Mouse (Mus musculus) heart, adult 18-20 months (tissue): ENCODE measurements at regions not wholly inside any gene's neighbourhood (a gene's known extent, or its start where the extent isn't known, plus 50 kb on each side); places are given as distances from the start of the nearest gene placed in this dataset.
A peak's percentile ranks its signal among the peaks of the same experiment; 100 is the strongest.
"Not testable (repeated sequence)": the region's sequence is repeated elsewhere in the genome, so short reads cannot be mapped to it uniquely, and the experiment has no call there.

Experiments
- DNase-seq, 2 experiments: peaks; one replicate each; pipeline ENCODE4 v3.0.0; 2021 to 2022; ENCODE audit warnings: mixed read lengths in 1 of 2

- no peak for DNase-seq
Observed at GRCm38 (mm10) chr5:134046086-134046485, 53.4 kb upstream of the Castor2 start.

DNA sequence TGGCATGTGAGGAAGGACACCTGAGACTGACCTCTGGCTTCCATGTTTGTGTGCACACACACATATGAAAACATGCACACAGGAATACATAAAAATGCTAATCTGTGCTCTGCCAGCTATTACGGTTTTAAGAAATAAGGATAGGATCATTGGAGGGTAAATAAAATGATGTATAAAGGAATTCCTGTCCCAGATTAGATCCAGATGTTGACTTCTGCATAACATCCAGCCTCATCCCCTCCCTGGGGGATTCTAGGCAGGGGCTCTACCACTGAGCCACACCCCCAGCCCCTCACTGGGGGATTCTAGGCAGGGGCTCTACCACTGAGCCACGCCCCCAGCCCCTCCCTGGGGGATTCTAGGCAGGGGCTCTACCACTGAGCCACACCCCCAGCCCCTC, 56.6 kb upstream of the Castor2 start:
- DNase-seq: not testable (repeated sequence)

DNA sequence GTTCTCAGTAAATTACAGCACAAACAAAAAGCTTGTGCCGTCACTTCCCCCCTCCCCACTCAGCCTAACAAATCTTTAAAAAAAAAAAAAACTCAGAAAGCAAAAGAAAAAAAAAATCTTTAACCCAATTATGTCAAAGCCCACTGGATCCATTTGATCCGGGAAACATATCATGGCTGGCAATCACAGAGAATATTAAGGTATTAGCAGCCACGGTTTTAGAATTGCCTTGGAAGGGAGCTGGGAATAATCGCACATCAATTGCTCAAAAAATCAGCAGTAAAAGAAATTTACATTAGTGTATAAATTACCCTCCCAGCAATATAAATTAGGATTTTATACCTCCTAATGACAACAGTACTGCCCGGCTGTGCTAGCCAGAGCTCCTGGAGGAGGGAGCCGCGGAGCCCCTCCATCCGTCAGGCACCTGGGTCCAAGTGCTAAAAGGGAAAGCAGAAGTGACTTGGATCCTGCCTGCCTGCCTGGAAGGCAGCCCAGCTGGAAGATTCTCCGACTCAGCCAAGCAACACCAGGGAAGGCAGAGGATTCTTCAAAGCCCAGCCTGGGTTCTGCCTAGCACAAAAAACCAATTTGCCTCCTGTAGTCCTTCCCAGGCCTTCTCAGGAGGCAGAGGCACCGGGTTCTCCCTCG, 72.1 kb upstream of the Castor2 start:
- peak; percentile 15 to 25 for DNase-seq

DNA sequence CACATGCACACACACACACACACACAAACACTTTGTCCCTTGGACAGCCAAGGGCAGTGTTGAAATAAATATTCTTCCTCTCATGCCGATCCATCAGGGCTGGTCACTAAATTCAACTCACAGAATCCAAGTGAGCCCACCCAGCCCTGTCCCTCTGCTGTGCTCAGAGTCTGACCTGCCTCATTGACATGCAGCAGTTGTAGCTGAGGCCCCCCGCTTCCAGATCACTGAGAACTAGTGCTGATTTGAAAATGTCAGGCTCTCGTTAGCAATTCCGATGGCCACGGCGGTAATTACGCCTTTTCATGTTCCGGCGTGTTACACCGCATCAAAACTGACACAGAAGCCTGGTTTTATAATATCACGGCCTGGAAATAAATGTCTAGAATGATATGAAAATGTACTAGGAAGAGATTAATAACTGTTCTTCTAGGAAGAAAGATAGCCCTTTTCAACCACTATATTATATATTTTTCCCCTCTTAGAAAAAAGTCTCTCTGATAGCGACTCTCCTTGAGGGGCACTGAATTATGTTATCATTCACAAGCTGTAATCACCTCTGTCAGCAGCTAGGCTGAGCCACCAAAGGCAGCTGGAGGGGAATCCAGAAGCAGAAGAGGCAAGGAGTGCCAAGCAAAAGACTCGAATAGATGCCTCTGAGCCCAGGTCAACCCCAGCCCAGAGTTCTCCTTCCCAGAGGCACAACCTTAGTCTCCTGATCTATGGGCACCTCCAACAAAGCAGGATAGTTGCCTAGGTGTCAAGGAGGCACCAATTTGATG, 79.7 kb upstream of the Castor2 start:
- no peak for DNase-seq

- peak; percentile 91 to 92 for DNase-seq
Observed at GRCm38 (mm10) chr5:134014257-134015163, 85.0 kb upstream of the Castor2 start.

GRCm38 (mm10) chr5:134013206-134013605, 86.3 kb upstream of the Castor2 start:
- DNase-seq: no peak

DNA sequence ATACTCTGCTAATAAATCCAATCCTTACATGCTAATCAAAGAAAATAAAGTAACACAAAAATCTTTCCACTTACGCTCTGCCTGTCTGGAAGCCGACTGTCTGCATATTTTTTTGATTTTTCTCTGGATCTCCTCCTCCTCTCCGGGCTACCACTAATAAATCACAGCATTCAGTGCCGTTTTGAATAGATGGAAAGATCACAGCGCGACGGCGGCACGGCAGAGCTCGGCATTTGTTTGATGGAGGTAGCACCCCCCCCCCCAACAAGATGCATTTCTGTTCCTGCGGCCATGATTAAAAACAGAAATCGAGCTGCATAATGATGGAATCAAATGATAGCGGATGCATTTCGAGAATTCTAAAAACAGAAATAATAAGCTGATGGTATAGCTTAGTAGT, 89.7 kb upstream of the Castor2 start:
- no peak for DNase-seq

- DNase-seq: peak in 1 of 2 experiments; percentile 16
Observed at GRCm38 (mm10) chr5:134007127-134007771, 92.3 kb upstream of the Castor2 start.

DNA sequence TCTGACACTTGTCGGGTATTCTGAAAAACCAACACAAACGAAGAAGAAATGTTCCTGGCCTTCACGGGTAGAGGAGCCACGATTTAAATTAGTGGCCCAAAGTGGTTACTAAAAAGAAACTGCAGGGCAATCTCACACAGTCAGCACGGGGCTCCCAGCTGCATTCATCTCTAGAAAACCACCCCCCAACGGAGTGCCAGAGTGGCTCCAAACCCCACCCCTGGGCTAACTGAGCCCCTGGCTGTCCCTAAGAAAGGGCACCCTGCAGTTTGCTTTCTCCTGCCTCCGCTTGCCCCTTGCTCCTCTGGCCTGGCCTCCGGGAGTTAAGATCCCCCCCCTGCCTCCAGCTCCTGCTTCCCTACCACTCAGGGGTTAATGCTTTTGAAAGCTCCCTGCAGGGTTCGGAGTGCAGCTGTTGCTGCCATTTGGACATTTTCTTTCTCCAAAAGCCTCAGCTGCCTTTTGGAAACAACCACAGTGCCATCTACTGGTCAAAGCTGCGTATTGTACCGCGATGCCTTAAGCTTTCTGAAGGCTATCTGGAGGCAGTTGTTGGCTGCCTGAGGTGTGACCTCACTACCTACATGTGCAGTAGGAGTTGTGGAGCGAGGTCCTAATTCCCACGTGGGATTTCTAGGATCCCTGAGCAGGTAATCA, 92.9 kb upstream of the Castor2 start:
- peak; percentile 75 to 90 for DNase-seq

- DNase-seq: no peak
Observed at GRCm38 (mm10) chr5:134006001-134006400, 93.5 kb upstream of the Castor2 start.

DNA sequence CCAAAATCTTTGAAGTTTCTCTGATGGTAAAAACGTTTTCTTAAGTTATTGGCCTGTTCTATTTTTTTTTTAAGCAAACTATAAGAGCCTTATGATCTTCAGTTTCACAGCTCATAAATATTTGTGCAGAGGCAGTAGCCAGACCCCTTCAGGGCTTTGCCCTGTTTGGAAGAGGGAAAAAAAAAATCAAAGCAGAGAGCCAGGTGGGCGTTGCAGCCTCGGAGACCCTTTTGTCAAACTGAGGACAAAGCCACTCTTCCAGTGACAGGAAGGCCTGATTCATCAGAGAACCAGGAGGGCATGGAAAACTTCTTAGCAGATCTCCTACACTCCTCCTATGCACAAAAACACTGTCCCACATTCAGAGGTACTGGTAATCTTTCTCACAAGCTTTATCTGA, 99.4 kb upstream of the Castor2 start:
- DNase-seq: no peak

DNA sequence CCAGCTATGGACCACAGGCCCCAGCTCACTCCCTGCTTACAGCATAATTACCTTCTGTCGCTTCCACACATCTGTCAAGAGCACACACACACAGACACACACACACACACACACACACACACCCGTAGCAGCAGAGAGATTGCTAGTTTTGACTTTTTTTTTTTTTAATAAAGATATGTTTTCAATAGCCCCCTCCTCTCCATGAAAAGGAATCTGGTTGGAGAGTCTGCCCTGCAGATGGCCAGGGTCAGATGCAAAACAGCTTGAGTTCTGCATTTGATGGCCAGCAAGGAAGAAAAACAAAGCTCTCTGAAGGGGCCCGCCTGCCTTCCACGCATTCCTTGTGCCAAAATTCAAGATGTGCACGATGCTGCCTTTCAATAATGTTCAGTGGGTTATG, 99.8 kb upstream of the Castor2 start:
- DNase-seq: peak in 1 of 2 experiments; percentile 7

- no peak for DNase-seq
Observed at GRCm38 (mm10) chr5:133991994-133992393, 107.5 kb upstream of the Castor2 start.

DNA sequence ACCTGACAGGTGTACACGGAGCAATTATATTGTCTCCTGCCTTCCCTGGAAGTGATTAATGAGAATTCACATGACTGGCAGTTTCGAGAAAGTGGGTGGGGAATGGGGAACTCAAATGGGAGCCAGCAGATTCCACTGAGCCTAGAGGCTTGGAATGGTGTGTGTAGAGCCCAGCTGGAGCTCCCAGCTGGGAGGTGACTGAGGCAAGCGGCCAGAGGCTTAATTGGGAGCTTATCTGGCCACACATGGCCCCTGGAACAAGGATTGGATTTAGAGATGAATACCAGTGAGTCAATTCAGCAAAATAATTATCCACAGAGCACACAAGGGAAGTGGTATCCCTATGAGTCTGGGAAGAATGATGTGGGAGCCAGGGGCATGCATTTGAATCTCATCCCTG, 108.0 kb upstream of the Castor2 start:
- DNase-seq: peak; percentile 41 to 57

- DNase-seq: no peak
Observed at GRCm38 (mm10) chr5:133983249-133983966, 116.1 kb upstream of the Castor2 start.

DNA sequence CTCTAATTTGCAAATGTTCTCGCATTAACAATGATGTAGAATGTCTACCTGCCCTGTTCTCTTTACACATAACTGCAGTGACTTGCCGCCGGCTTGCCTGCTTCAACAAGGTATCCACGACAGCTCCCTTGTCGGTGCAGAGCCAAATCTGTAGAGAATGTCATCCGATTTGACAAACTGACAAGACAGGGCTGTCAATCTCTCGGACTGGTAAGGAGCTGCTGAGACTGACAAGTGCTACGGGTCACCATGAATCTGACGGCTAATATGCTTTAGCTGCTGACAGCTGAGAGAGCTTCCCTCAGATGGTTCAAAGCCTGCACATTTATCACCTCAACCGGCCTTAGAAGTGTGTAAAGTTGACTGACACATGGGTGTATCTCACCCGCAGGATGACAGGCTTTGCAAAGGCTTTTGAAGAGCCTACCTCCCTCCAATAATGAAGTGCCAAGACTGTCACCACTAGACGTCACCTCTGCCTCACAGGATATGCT, 129.0 kb upstream of the Castor2 start:
- DNase-seq: no peak

- DNase-seq: no peak
Observed at GRCm38 (mm10) chr5:133963301-133963700, 136.2 kb upstream of the Castor2 start.

GRCm38 (mm10) chr5:133940841-133941240, 158.7 kb upstream of the Castor2 start:
- no peak for DNase-seq

DNA sequence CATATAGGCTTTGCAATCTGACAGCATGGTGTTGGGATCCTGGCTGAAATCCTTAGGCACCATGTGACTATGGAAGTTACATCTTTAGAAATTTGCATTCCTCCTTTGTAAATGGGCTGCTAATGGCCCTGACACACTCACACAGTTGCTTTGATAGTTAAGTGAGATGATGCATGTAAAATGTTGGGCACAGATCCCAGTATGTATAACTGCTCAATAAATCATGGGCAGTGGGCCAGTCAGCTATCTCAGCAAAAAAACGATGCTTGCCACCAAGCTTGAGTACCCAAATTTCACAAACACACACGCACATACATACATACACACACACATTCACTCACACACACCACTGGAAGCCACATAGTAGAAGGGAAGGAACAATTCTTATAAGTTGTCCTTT, 159.5 kb upstream of the Castor2 start:
- no peak for DNase-seq

DNA sequence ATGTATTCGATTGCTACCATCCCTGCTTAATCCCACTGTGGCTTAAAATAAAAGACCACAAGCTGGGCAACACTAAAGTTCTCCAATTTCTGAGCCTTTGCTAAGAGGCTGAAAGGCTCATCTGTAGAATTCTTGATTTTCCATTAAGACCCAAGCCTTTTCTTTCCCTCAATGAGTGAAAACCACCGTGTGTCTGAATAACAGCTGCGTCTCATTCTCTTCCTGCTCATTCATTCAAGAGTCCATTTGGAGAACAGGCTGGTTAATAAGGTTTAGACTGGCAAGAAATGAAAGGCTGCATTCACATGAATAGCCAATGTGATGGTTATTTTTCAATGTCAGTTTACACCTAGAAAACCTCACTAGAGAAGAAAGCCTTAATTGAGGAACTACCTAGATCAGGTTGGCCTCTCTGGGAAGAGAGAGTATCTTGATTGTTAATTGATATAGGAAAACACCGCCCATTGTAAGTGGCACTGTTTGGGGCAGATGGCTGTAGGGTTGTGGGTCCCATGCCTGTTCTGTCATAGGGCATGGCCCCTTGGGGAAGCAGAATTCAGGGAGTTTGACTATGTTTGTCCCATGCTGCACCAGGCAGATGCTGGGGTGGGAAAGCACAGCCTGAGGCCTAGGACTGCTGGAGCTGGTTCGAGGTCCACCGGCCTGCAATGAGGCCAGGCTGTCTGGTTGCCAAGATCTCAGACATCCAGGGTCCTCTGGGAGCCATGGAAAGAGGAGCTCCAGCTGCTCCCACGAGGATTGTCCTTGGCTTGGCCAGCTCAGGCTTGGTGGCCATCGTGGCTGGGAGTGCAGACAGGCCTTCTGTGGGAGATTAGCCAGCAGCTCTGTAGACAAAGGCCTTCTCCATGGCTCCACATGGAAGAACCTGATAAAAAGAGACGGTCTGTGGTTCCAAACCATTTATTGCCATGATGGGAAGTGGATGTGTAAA, 161.3 kb upstream of the Castor2 start:
- no peak for DNase-seq
